Mouse (Mus musculus): ENCODE measurements around the gene Unc80.

- no peak for TF ChIP-seq POLR2A (IDR thresholded peaks at IDR 0.05; ENCODE audit: borderline replicate concordance, extremely low read depth, insufficient read depth, insufficient read length, poor library complexity, severe bottlenecking)
- no peak for TF ChIP-seq CTCF (IDR thresholded peaks at IDR 0.05; ENCODE audit: borderline replicate concordance, extremely low read depth, insufficient read depth, insufficient read length)
Measured at GRCm38 (mm10) chr1:66695296-66695695, 227.1 kb downstream of the Unc80 start.

Measured in brain, embryonic 14.5 days (tissue).